17 mouse cellular contexts compared by ENCODE assay signal in the genomic region with DNA sequence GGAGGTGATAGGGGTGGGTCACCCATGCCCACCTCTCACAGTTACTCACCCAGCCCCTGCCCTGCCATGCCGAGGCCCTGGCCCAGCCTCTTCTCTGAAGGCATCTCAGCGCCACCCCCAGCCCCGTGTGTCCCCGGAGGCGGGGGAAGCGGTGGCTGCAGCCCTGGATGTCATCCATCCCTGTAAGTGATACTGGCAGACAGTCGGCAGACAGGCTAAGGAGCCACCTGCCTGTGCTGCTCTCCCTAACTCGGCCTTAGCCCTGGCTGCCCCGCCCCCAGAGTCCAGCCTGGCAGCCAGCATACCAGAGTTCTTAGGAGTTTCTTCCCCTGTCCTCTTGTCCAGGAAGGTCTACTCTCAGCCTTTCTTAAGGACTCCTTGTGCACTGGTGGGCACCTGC. TPM values are rescaled to one million over a fixed set of nuclear protein-coding genes. Genes with fewer than 3 reads are reported as not detected.
A peak's percentile ranks its signal among the peaks of the same experiment; 100 is the strongest.
DNase-seq lines count a peak whose midpoint lies in the region; ATAC-seq lines count a peak whose summit lies in the region.
"Had no signal": no experiment of that assay in that cellular context is flagged by ENCODE, and none has a peak within 500 bp of the region (broad histone marks: within the 10 kb centered on the region; RNA-seq: fewer than 3 reads in every experiment).

No protein-coding gene starts in this region.

- peak overlapping the region; percentile 9; the same call in 1 of the 2 replicates for H3K27ac ChIP-seq in hindbrain, embryonic 10.5 days
- H3K27ac ChIP-seq in hindbrain, embryonic 12.5 days, result no peak overlapping the region
- no peak overlapping the region for H3K27ac ChIP-seq in embryonic facial prominence, embryonic 13.5 days
- H3K27ac ChIP-seq: embryonic facial prominence, embryonic 12.5 days; forebrain, embryonic 10.5 days; hindbrain, embryonic 15.5 days; neural tube, embryonic 13.5 days had no signal

- no peak overlapping the region for H3K4me3 ChIP-seq in hindbrain, embryonic 10.5 days
- no peak overlapping the region for H3K4me3 ChIP-seq in hindbrain, embryonic 12.5 days
- H3K4me3 ChIP-seq in embryonic facial prominence, embryonic 13.5 days, result no peak overlapping the region
- H3K4me3 ChIP-seq: embryonic facial prominence, embryonic 12.5 days; forebrain, embryonic 10.5 days; hindbrain, embryonic 15.5 days; neural tube, embryonic 13.5 days had no signal

- no peak overlapping the region for H3K4me2 ChIP-seq in hindbrain, embryonic 12.5 days (replicated peaks)
- H3K4me2 ChIP-seq in embryonic facial prominence, embryonic 13.5 days, result no peak overlapping the region
- H3K4me2 ChIP-seq: embryonic facial prominence, embryonic 12.5 days; hindbrain, embryonic 15.5 days; lung, embryonic 14.5 days; neural tube, embryonic 13.5 days had no signal

- H3K9me3 ChIP-seq in hindbrain, embryonic 10.5 days, result no peaks in the 10 kb centered on the region
- H3K9me3 ChIP-seq in hindbrain, embryonic 12.5 days (replicated peaks), result no peaks in the 10 kb centered on the region
- H3K9me3 ChIP-seq in embryonic facial prominence, embryonic 13.5 days, result no peaks in the 10 kb centered on the region
- H3K9me3 ChIP-seq: embryonic facial prominence, embryonic 12.5 days; forebrain, embryonic 10.5 days; G1E; hindbrain, embryonic 15.5 days; neural tube, embryonic 13.5 days had no signal

- H3K9ac ChIP-seq in hindbrain, embryonic 12.5 days, result no peak overlapping the region
- 0 out of 2 replicates have a peak overlapping the region, but pooled peaks have one; percentile 16 for H3K9ac ChIP-seq in embryonic facial prominence, embryonic 13.5 days
- H3K9ac ChIP-seq: embryonic facial prominence, embryonic 12.5 days; hindbrain, embryonic 15.5 days; lung, embryonic 14.5 days; neural tube, embryonic 13.5 days had no signal

- peaks cover 3% of the 10 kb centered on the region; the same call in 1 of the 2 replicates for H3K27me3 ChIP-seq in hindbrain, embryonic 10.5 days (ENCODE audit: insufficient read depth, poor library complexity, severe bottlenecking)
- H3K27me3 ChIP-seq in hindbrain, embryonic 12.5 days, result peaks cover 3% of the 10 kb centered on the region; the same call in 1 of the 2 replicates
- H3K27me3 ChIP-seq in embryonic facial prominence, embryonic 13.5 days, result no peaks in the 10 kb centered on the region
- H3K27me3 ChIP-seq: hindbrain, embryonic 15.5 days; neural tube, embryonic 13.5 days had no signal

- 21% methylated on average over 9 of the region's 9 CpGs for whole genome bisulfite sequencing in hindbrain, embryonic 10.5 days
- WGBS in hindbrain, embryonic 12.5 days, result 22% methylated on average over 9 of the region's 9 CpGs
- WGBS in embryonic facial prominence, embryonic 13.5 days, result 10% methylated on average over 9 of the region's 9 CpGs

- no peak for ATAC-seq in hindbrain, embryonic 12.5 days (ENCODE audit: low FRiP score)
- ATAC-seq in embryonic facial prominence, embryonic 13.5 days (ENCODE audit: insufficient number of reproducible peaks, insufficient read depth, low FRiP score, low TSS enrichment, low read depth), result no peak
- ATAC-seq in megakaryocyte-erythroid progenitor cell, adult 5-6 weeks (replicated peaks; ENCODE audit: low FRiP score, low TSS enrichment, poor library complexity, severe bottlenecking), result no peak

- peaks cover 55% of the 10 kb centered on the region for H3K4me1 ChIP-seq in hindbrain, embryonic 10.5 days (replicated peaks)
- peaks cover 10% of the 10 kb centered on the region for H3K4me1 ChIP-seq in hindbrain, embryonic 12.5 days
- H3K4me1 ChIP-seq in embryonic facial prominence, embryonic 13.5 days, result peaks cover 33% of the 10 kb centered on the region
- H3K4me1 ChIP-seq: hindbrain, embryonic 15.5 days had no signal

- peaks cover 9% of the 10 kb centered on the region for H3K36me3 ChIP-seq in hindbrain, embryonic 10.5 days
- peaks cover 7% of the 10 kb centered on the region for H3K36me3 ChIP-seq in hindbrain, embryonic 12.5 days
- no peaks in the 10 kb centered on the region for H3K36me3 ChIP-seq in embryonic facial prominence, embryonic 13.5 days

- peak; percentile 13 for DNase-seq in hindbrain, embryonic 10.5 days (ENCODE audit: low spot score)
- peak; percentile 27 for DNase-seq in left cerebral cortex, postnatal 4 days
- no peak for DNase-seq in left cerebral cortex, adult 9 months (ENCODE audit: low spot score in 2 of 2)
- DNase-seq in gastrocnemius, postnatal 14 days, result peak; percentile 70
- DNase-seq: adrenal gland, adult 2 months; heart, postnatal 10 days; lung, embryonic 14.5 days; thymus, postnatal 14 days had no signal

- intact Hi-C loops in left cerebral cortex, postnatal 4 days (cut with DNase I), result no loop called here
- intact Hi-C loops in gastrocnemius, postnatal 14 days (cut with DNase I; ENCODE audit: low total_unique reads), result no loop called here

RNA-seq across cellular contexts. Expression of gene Ykt6, which starts 20.6 kb away (rescaled TPM):
- polyA plus RNA-seq in hindbrain, embryonic 10.5 days (2016; fragmentation: Nextera tagmentation; extraction: Ambion mirVana), result 53.4 and 54.5 TPM in 2 replicates
- 59.0 and 60.9 TPM in 2 replicates for polyA plus RNA-seq in hindbrain, embryonic 12.5 days (2016; fragmentation: Nextera tagmentation; extraction: Ambion mirVana)
- 100 to 1,000 TPM; 202 to 213 TPM for total RNA-seq in left cerebral cortex, postnatal 4 days (2021)
- 58.7 and 66.0 TPM in 2 replicates for polyA plus RNA-seq in embryonic facial prominence, embryonic 13.5 days (2015; fragmentation: Nextera tagmentation; extraction: Ambion mirVana)
- 10 to 100 TPM; 36.2 to 38.8 TPM for total RNA-seq in gastrocnemius, postnatal 14 days (2021)
- 31.2 and 37.7 TPM in 2 replicates for total RNA-seq in megakaryocyte-erythroid progenitor cell, adult 5-6 weeks (2014; fragmentation: Nextera tagmentation)
- total RNA-seq in megakaryocyte-erythroid progenitor cell, adult 5-6 weeks (2017), result 42.3 and 43.6 TPM in 2 replicates

RNA-seq across cellular contexts. Expression of gene Gck, which starts 26.2 kb away (rescaled TPM):
- polyA plus RNA-seq in hindbrain, embryonic 10.5 days (2016; fragmentation: Nextera tagmentation; extraction: Ambion mirVana), result 2.5 and 3.8 TPM in 2 replicates
- 3.6 and 4.0 TPM in 2 replicates for polyA plus RNA-seq in hindbrain, embryonic 12.5 days (2016; fragmentation: Nextera tagmentation; extraction: Ambion mirVana)
- 1 to 10 TPM; 3.9 to 4.0 TPM for total RNA-seq in left cerebral cortex, postnatal 4 days (2021)
- 2.1 and 2.4 TPM in 2 replicates for polyA plus RNA-seq in embryonic facial prominence, embryonic 13.5 days (2015; fragmentation: Nextera tagmentation; extraction: Ambion mirVana)
- total RNA-seq in gastrocnemius, postnatal 14 days (2021), result 1 to 10 TPM in 1 of 2 experiments, under 1 TPM in 1; 0.29 to 1.3 TPM
- total RNA-seq in megakaryocyte-erythroid progenitor cell, adult 5-6 weeks (2014; fragmentation: Nextera tagmentation), result not detected in 2 replicates
- total RNA-seq in megakaryocyte-erythroid progenitor cell, adult 5-6 weeks (2017), result not detected in 2 replicates
- total RNA-seq: monocyte, adult 5-6 weeks had no signal
- polyA plus RNA-seq: G1E had no signal

Comparison
In these comparisons a context has a peak if more than half of its experiments do, and no peak if none do; other contexts are left out.
1. DNase-seq: peak in hindbrain, embryonic 10.5 days (single experiment), left cerebral cortex, postnatal 4 days (single experiment) and gastrocnemius, postnatal 14 days (single experiment); none in left cerebral cortex, adult 9 months (0 of 2).
2. RNA of gene Ykt6, which starts 20.6 kb away (total RNA-seq): 202 to 213 TPM in left cerebral cortex, postnatal 4 days; 31.2 to 43.6 TPM in megakaryocyte-erythroid progenitor cell, adult 5-6 weeks and 36.2 to 38.8 TPM in gastrocnemius, postnatal 14 days; every median in the first group is over 4 times any median in the second.